Mouse (Mus musculus) layer of hippocampus, adult 2 months (tissue): ENCODE measurements around the gene Zfp64. TPM values are rescaled to one million over a fixed set of nuclear protein-coding genes. Genes with fewer than 3 reads are reported as not detected.

ENCODE experiments used
- DNase-seq, 2 experiments: peaks; one replicate each; pipeline ENCODE4 v3.0.0; 2022; ENCODE audit warnings: low spot score in 2 of 2
- H3K27ac ChIP-seq: fragments of 200-600 bp; 2 replicates; pipeline ENCODE4 v1.8.1; 2022
- H3K4me3 ChIP-seq: fragments of 200-600 bp; 2 replicates; pipeline ENCODE4 v1.8.1; 2022; ENCODE audit warnings: mild to moderate bottlenecking
- CTCF ChIP-seq: fragments of 200-600 bp; conservative IDR thresholded peaks from 2 replicates; pipeline ENCODE4 v1.8.1; 2022; ENCODE audit warnings: antibody characterized with exemption, mild to moderate bottlenecking, moderate library complexity
- total RNA-seq, 2 experiments: library from RNA; stranded (reverse); gene quantifications; 2 replicates each; pipeline ENCODE4 v1.2.3; 2021

Zfp64 gene
- total RNA-seq, 2 experiments from 2014 or later = 17.0 to 17.6 TPM

- Histone ChIP-seq H3K4me3 (peak overlapping the region; percentile 8), H3K27ac (peak overlapping the region; percentile 46; the same call in 1 of the 2 replicates)
- no peak for TF ChIP-seq CTCF
- peak in 1 of 2 experiments; percentile 25 for DNase-seq
Measured at GRCm38 (mm10) chr2:168906022-168906421, 49.4 kb downstream of the Zfp64 start.

- DNase-seq = no peak
Measured at GRCm38 (mm10) chr2:168904846-168905245, 50.5 kb downstream of the Zfp64 start.

GRCm38 (mm10) chr2:168904188-168904587, 51.2 kb downstream of the Zfp64 start:
- H3K4me3 ChIP-seq = no peak overlapping the region
- DNase-seq = peak in 1 of 2 experiments; percentile 66
- TF ChIP-seq CTCF = peak; percentile 84
- no peak overlapping the region for H3K27ac ChIP-seq

More at GRCm38 (mm10) chr2:168904846-168905245, 50.5 kb downstream of the Zfp64 start:
- Histone ChIP-seq H3K27ac (no peak overlapping the region), H3K4me3 (no peak overlapping the region)
- TF ChIP-seq CTCF = peak; percentile 72

- peak; percentile 92 for TF ChIP-seq CTCF
- no peak overlapping the region for H3K4me3 ChIP-seq
- no peak overlapping the region for H3K27ac ChIP-seq
- DNase-seq = peak in 1 of 2 experiments; percentile 50
Measured at GRCm38 (mm10) chr2:168902634-168903033, 52.8 kb downstream of the Zfp64 start.

GRCm38 (mm10) chr2:168897906-168898305, 57.5 kb downstream of the Zfp64 start:
- no peak for DNase-seq
- Histone ChIP-seq H3K27ac (no peak overlapping the region), H3K4me3 (no peak overlapping the region)
- no peak for TF ChIP-seq CTCF

- no peak for TF ChIP-seq CTCF
Measured at GRCm38 (mm10) chr2:168895531-168895930, 59.9 kb downstream of the Zfp64 start.

GRCm38 (mm10) chr2:168894738-168895137, 60.6 kb downstream of the Zfp64 start:
- peak; percentile 27; the same call in 1 of the 2 replicates for TF ChIP-seq CTCF
- Histone ChIP-seq H3K27ac (no peak overlapping the region), H3K4me3 (no peak overlapping the region)
- DNase-seq = no peak

More at GRCm38 (mm10) chr2:168895531-168895930, 59.9 kb downstream of the Zfp64 start:
- DNase-seq = no peak
- no peak overlapping the region for H3K4me3 ChIP-seq
- H3K27ac ChIP-seq = no peak overlapping the region

GRCm38 (mm10) chr2:168892057-168892456, 63.3 kb downstream of the Zfp64 start:
- TF ChIP-seq CTCF = no peak
- DNase-seq = no peak
- no peak overlapping the region for H3K27ac ChIP-seq
- no peak overlapping the region for H3K4me3 ChIP-seq

- Histone ChIP-seq H3K27ac (no peak overlapping the region), H3K4me3 (no peak overlapping the region)
- DNase-seq = no peak
- TF ChIP-seq CTCF = no peak
Measured at GRCm38 (mm10) chr2:168884641-168885040, 70.7 kb downstream of the Zfp64 start.

- DNase-seq = no peak
- Histone ChIP-seq H3K4me3 (no peak overlapping the region), H3K27ac (no peak overlapping the region)
- no peak for TF ChIP-seq CTCF
Measured at GRCm38 (mm10) chr2:168882997-168883396, 72.4 kb downstream of the Zfp64 start.

- DNase-seq = peak in 1 of 2 experiments; percentile 30
- no peak overlapping the region for H3K27ac ChIP-seq
- peak; percentile 90 for TF ChIP-seq CTCF
- H3K4me3 ChIP-seq = no peak overlapping the region
Measured at GRCm38 (mm10) chr2:168881927-168882326, 73.5 kb downstream of the Zfp64 start.

- DNase-seq = no peak
- TF ChIP-seq CTCF = peak; percentile 42
- H3K27ac ChIP-seq = no peak overlapping the region
- no peak overlapping the region for H3K4me3 ChIP-seq
Measured at GRCm38 (mm10) chr2:168879573-168879972, 75.8 kb downstream of the Zfp64 start.

GRCm38 (mm10) chr2:168878708-168879107, 76.7 kb downstream of the Zfp64 start:
- DNase-seq = no peak
- TF ChIP-seq CTCF = no peak
- Histone ChIP-seq H3K4me3 (no peak overlapping the region), H3K27ac (no peak overlapping the region)

GRCm38 (mm10) chr2:168878158-168878557, 77.2 kb downstream of the Zfp64 start:
- Histone ChIP-seq H3K27ac (no peak overlapping the region), H3K4me3 (no peak overlapping the region)
- peak; percentile 58 for TF ChIP-seq CTCF
- DNase-seq = no peak
